Mouse (Mus musculus): ENCODE data around the gene Gm11084.

GRCm38 (mm10) chr2:72994165-72994564 is 7.6 kb upstream of the Gm11084 start:
- TF ChIP-seq CTCF (IDR thresholded peaks at IDR 0.05; ENCODE audit: extremely low read depth, insufficient read depth, low read length) = no peak
- TF ChIP-seq POLR2A (IDR thresholded peaks at IDR 0.05; ENCODE audit: extremely low read depth, insufficient read depth, low read length) = no peak
